Comparison of ENCODE assay signal across 20 mouse cellular contexts in the genomic region with DNA sequence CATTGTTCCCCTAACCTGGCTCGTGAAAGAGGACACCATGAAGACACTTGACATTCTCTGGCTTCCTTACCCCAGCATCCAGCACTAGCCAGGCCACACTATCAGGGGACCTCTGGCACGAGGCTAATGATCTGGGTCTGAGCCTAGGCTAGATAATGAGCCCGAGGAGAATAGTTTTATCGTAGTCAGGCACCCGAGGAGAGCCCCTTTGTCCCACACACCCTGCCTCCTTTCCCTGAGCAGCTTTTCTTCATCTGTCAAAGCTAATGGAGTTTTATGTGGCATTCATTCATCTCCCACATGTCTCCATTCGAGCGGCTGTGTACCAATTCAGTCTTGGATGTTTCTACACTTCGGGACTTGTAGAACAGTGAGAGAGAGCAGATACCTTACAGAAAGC. TPM values are rescaled to one million over a fixed set of nuclear protein-coding genes. Genes with fewer than 3 reads are reported as not detected.
A peak's percentile ranks its signal among the peaks of the same experiment; 100 is the strongest.
DNase-seq lines count a peak whose midpoint lies in the region; ATAC-seq lines count a peak whose summit lies in the region.
"Had no signal": no experiment of that assay in that cellular context is flagged by ENCODE, and none has a peak within 500 bp of the region (broad histone marks: within the 10 kb centered on the region; RNA-seq: fewer than 3 reads in every experiment).

No protein-coding gene starts in this region.

- H3K9me3 ChIP-seq in hindbrain, embryonic 13.5 days, result no peaks in the 10 kb centered on the region
- no peaks in the 10 kb centered on the region for H3K9me3 ChIP-seq in hindbrain, embryonic 10.5 days
- no peaks in the 10 kb centered on the region for H3K9me3 ChIP-seq in forebrain, embryonic 16.5 days (ENCODE audit: control insufficient read depth, low read length)
- H3K9me3 ChIP-seq: embryonic facial prominence, embryonic 10.5 days; heart, embryonic 10.5 days; hindbrain, embryonic 15.5 days; kidney, embryonic 15.5 days; limb, embryonic 12.5 days; liver, embryonic 13.5 days; midbrain, embryonic 12.5 days had no signal

- H3K4me1 ChIP-seq in hindbrain, embryonic 13.5 days (replicated peaks), result peaks cover 9% of the 10 kb centered on the region; the same call in 1 of the 2 replicates
- peaks cover 11% of the 10 kb centered on the region; the same call in 1 of the 2 replicates for H3K4me1 ChIP-seq in hindbrain, embryonic 10.5 days (replicated peaks)
- H3K4me1 ChIP-seq in forebrain, embryonic 16.5 days (replicated peaks; ENCODE audit: control insufficient read depth, insufficient read depth, low read length), result peaks cover 3% of the 10 kb centered on the region
- H3K4me1 ChIP-seq: heart, embryonic 10.5 days; hindbrain, embryonic 15.5 days; kidney, embryonic 15.5 days; limb, embryonic 12.5 days; liver, embryonic 13.5 days had no signal

- ATAC-seq in hindbrain, embryonic 13.5 days (ENCODE audit: low FRiP score), result 0 out of 2 replicates have a peak, but pooled peaks have one; percentile 28
- peak; percentile 43; the same call in 1 of the 2 replicates for ATAC-seq in forebrain, embryonic 16.5 days
- ATAC-seq: intestine, embryonic 16.5 days had no signal

- DNase-seq in hindbrain, embryonic 10.5 days (ENCODE audit: low spot score), result no peak
- DNase-seq in retina, embryonic 14.5 days (ENCODE audit: low spot score), result peak; percentile 24
- no peak for DNase-seq in retina, postnatal 1 day
- no peak for DNase-seq in adrenal gland, postnatal 36 days
- DNase-seq in ovary, postnatal 36 days (ENCODE audit: low spot score), result no peak
- DNase-seq: adrenal gland, adult 2 months; B cell, adult 2 months; gastrocnemius, adult 2 months; liver, embryonic 13.5 days; thymus, postnatal 25 days had no signal

- no peak overlapping the region for H3K4me2 ChIP-seq in hindbrain, embryonic 13.5 days
- no peak overlapping the region for H3K4me2 ChIP-seq in forebrain, embryonic 16.5 days (ENCODE audit: low read length)
- H3K4me2 ChIP-seq: hindbrain, embryonic 15.5 days; kidney, embryonic 15.5 days; limb, embryonic 12.5 days; liver, embryonic 13.5 days; midbrain, embryonic 12.5 days had no signal

- no peak overlapping the region for H3K27ac ChIP-seq in hindbrain, embryonic 13.5 days
- H3K27ac ChIP-seq in hindbrain, embryonic 10.5 days, result no peak overlapping the region
- H3K27ac ChIP-seq in forebrain, embryonic 16.5 days (ENCODE audit: low read length), result no peak overlapping the region
- H3K27ac ChIP-seq: embryonic facial prominence, embryonic 10.5 days; gastrocnemius, adult 2 months; heart, embryonic 10.5 days; hindbrain, embryonic 15.5 days; kidney, embryonic 15.5 days; limb, embryonic 12.5 days; liver, embryonic 13.5 days; macrophage; midbrain, embryonic 12.5 days had no signal

- no peaks in the 10 kb centered on the region for H3K27me3 ChIP-seq in hindbrain, embryonic 13.5 days
- no peaks in the 10 kb centered on the region for H3K27me3 ChIP-seq in hindbrain, embryonic 10.5 days (ENCODE audit: insufficient read depth, poor library complexity, severe bottlenecking)
- H3K27me3 ChIP-seq in forebrain, embryonic 16.5 days (replicated peaks; ENCODE audit: control insufficient read depth, insufficient read depth, low read length), result no peaks in the 10 kb centered on the region
- H3K27me3 ChIP-seq: hindbrain, embryonic 15.5 days; kidney, embryonic 15.5 days; limb, embryonic 12.5 days; liver, embryonic 13.5 days; midbrain, embryonic 12.5 days had no signal

- no peak overlapping the region for H3K4me3 ChIP-seq in hindbrain, embryonic 13.5 days
- no peak overlapping the region for H3K4me3 ChIP-seq in hindbrain, embryonic 10.5 days
- H3K4me3 ChIP-seq in forebrain, embryonic 16.5 days (replicated peaks; ENCODE audit: low read length), result no peak overlapping the region
- H3K4me3 ChIP-seq: embryonic facial prominence, embryonic 10.5 days; gastrocnemius, adult 2 months; heart, embryonic 10.5 days; hindbrain, embryonic 15.5 days; kidney, embryonic 15.5 days; limb, embryonic 12.5 days; liver, embryonic 13.5 days; midbrain, embryonic 12.5 days had no signal

- H3K36me3 ChIP-seq in hindbrain, embryonic 13.5 days, result no peaks in the 10 kb centered on the region
- peaks cover 14% of the 10 kb centered on the region for H3K36me3 ChIP-seq in hindbrain, embryonic 10.5 days
- H3K36me3 ChIP-seq in forebrain, embryonic 16.5 days (ENCODE audit: control insufficient read depth, insufficient read depth), result no peaks in the 10 kb centered on the region
- H3K36me3 ChIP-seq: hindbrain, embryonic 15.5 days; midbrain, embryonic 12.5 days had no signal

- no peak overlapping the region for H3K9ac ChIP-seq in hindbrain, embryonic 13.5 days
- H3K9ac ChIP-seq in forebrain, embryonic 16.5 days (replicated peaks; ENCODE audit: low read depth, low read length), result no peak overlapping the region
- H3K9ac ChIP-seq: hindbrain, embryonic 15.5 days; kidney, embryonic 15.5 days; limb, embryonic 12.5 days; liver, embryonic 13.5 days; midbrain, embryonic 12.5 days had no signal

- 15% methylated on average over 8 of the region's 8 CpGs for WGBS in hindbrain, embryonic 13.5 days
- 40% methylated on average over 8 of the region's 8 CpGs for WGBS in hindbrain, embryonic 10.5 days
- 10% methylated on average over 8 of the region's 8 CpGs for WGBS in forebrain, embryonic 16.5 days

RNA-seq across cellular contexts. Expression of gene Etv5, which starts 59.5 kb away (rescaled TPM):
- 17.7 and 18.9 TPM in 2 replicates for polyA plus RNA-seq in hindbrain, embryonic 13.5 days (2015; fragmentation: Nextera tagmentation; extraction: Ambion mirVana)
- polyA plus RNA-seq in hindbrain, embryonic 10.5 days (2016; fragmentation: Nextera tagmentation; extraction: Ambion mirVana), result 18.9 and 28.5 TPM in 2 replicates
- 25.4 and 35.2 TPM in 2 replicates for polyA plus RNA-seq in forebrain, embryonic 16.5 days (2015; fragmentation: Nextera tagmentation; extraction: Ambion mirVana)
- total RNA-seq in adrenal gland, postnatal 36 days (2021), result 10 to 100 TPM; 29.7 to 33.3 TPM
